Mouse (Mus musculus) embryonic facial prominence, embryonic 13.5 days (tissue): ENCODE results near the gene Olfr374. TPM values are rescaled to one million over a fixed set of nuclear protein-coding genes. Genes with fewer than 3 reads are reported as not detected.
"Not testable (repeated sequence)": the region's sequence is repeated elsewhere in the genome, so short reads cannot be mapped to it uniquely, and the experiment has no call there.

Experiments
- ATAC-seq: fragments of 200-750 bp; cut with Nextera tagmentation; 2 replicates; pipeline ENCODE4 v1.8.0; 2017; ENCODE audit warnings: low read depth; ENCODE audit not compliant: insufficient number of reproducible peaks, insufficient read depth, low FRiP score, low TSS enrichment
- H3K27ac ChIP-seq: fragments of 300-500 bp; sonication (generic); 2 replicates; pipeline ENCODE4 v1.5.1; 2015; ENCODE audit warnings: moderate library complexity, mild to moderate bottlenecking, inconsistent platforms
- H3K27me3 ChIP-seq: fragments of 300-500 bp; sonication (generic); 2 replicates; pipeline ENCODE4 v1.6.1; 2015; ENCODE audit warnings: mild to moderate bottlenecking, inconsistent platforms
- H3K36me3 ChIP-seq: fragments of 300-500 bp; sonication (generic); 2 replicates; pipeline ENCODE4 v1.6.1; 2015; ENCODE audit warnings: mild to moderate bottlenecking, inconsistent platforms
- H3K4me1 ChIP-seq: fragments of 300-500 bp; sonication (generic); 2 replicates; pipeline ENCODE4 v1.6.1; 2015; ENCODE audit warnings: inconsistent platforms
- H3K4me2 ChIP-seq: fragments of 300-500 bp; sonication (generic); 2 replicates; pipeline ENCODE4 v1.6.1; 2015; ENCODE audit warnings: moderate library complexity, mild to moderate bottlenecking, inconsistent platforms
- H3K4me3 ChIP-seq: fragments of 300-500 bp; sonication (generic); 2 replicates; pipeline ENCODE4 v1.5.1; 2015; ENCODE audit warnings: mild to moderate bottlenecking, inconsistent platforms
- H3K9ac ChIP-seq: fragments of 300-500 bp; sonication (generic); 2 replicates; pipeline ENCODE4 v1.6.1; 2015; ENCODE audit warnings: mild to moderate bottlenecking, inconsistent platforms
- H3K9me3 ChIP-seq: fragments of 300-500 bp; sonication (generic); 2 replicates; pipeline ENCODE4 v1.6.1; 2016; ENCODE audit warnings: inconsistent platforms
- WGBS: fragments of 180-500 bp; shearing (Covaris S2); methylation state at CpG from one replicate; pipeline ENCODE4 v1.1.7; 2015; ENCODE audit warnings: mixed read lengths; 5-methylcytosine and 5-hydroxymethylcytosine counted together
- polyA plus RNA-seq: library from polyadenylated mRNA; unstranded; fragments of >200 nt; fragmentation: Nextera tagmentation; extraction: Ambion mirVana; gene quantifications from 2 replicates; pipeline ENCODE4 v1.2.1, GENCODE M21; 2015

Olfr374 gene
- polyA plus RNA-seq, result 0.03 TPM in 2 replicates

- no peaks in the 10 kb centered on the region for H3K4me1 ChIP-seq
- H3K27ac ChIP-seq, result no peak within 1 kb of the TSS
- no peak within 1 kb of the TSS for H3K4me3 ChIP-seq
- no peak within 1 kb of the TSS for H3K9ac ChIP-seq
- H3K9me3 ChIP-seq, result peaks cover 6% of the 10 kb centered on the region
- ATAC-seq, result no peak
- no peaks in the 10 kb centered on the region for H3K36me3 ChIP-seq
- H3K4me2 ChIP-seq, result no peak within 1 kb of the TSS
- H3K27me3 ChIP-seq, result no peaks in the 10 kb centered on the region
- WGBS, result 84% methylated on average over 3 of the region's 3 CpGs
Measured at GRCm38 (mm10) chr8:72106740-72107139, at the start of gene Olfr374. Gene Olfr374 (plus strand): TSS chr8:72107040.

GRCm38 (mm10) chr8:72057643-72058042 is 49.2 kb upstream of the Olfr374 start:
- not testable (repeated sequence) for H3K36me3 ChIP-seq, H3K27me3 ChIP-seq, H3K9me3 ChIP-seq, H3K4me3 ChIP-seq, H3K4me1 ChIP-seq, ATAC-seq, H3K4me2 ChIP-seq, H3K27ac ChIP-seq, H3K9ac ChIP-seq
- 88% methylated on average over 3 of the region's 4 CpGs for WGBS

GRCm38 (mm10) chr8:72066819-72067399 is 39.9 kb upstream of the Olfr374 start:
- not testable (repeated sequence) for H3K27ac ChIP-seq, H3K27me3 ChIP-seq, H3K9me3 ChIP-seq, H3K4me1 ChIP-seq, ATAC-seq, H3K4me3 ChIP-seq, H3K9ac ChIP-seq, H3K4me2 ChIP-seq, H3K36me3 ChIP-seq
- 81% methylated on average over 1 of the region's 1 CpGs for WGBS

GRCm38 (mm10) chr8:72082877-72083276 is 24.0 kb upstream of the Olfr374 start, which contains the start of gene Olfr373:
Gene Olfr373 (plus strand): TSS chr8:72083177.
- H3K4me3 ChIP-seq, ATAC-seq, H3K4me1 ChIP-seq, H3K4me2 ChIP-seq, H3K27ac ChIP-seq, H3K9me3 ChIP-seq, H3K9ac ChIP-seq, H3K27me3 ChIP-seq, H3K36me3 ChIP-seq: not testable (repeated sequence)

- H3K4me3 ChIP-seq, result no peak overlapping the region
- WGBS, result 64% methylated on average over 5 of the region's 5 CpGs
- no peaks in the 10 kb centered on the region for H3K9me3 ChIP-seq
- ATAC-seq, result no peak
- H3K27ac ChIP-seq, result no peak overlapping the region
- no peak overlapping the region for H3K4me2 ChIP-seq
- no peaks in the 10 kb centered on the region for H3K4me1 ChIP-seq
- no peaks in the 10 kb centered on the region for H3K27me3 ChIP-seq
- no peak overlapping the region for H3K9ac ChIP-seq
- no peaks in the 10 kb centered on the region for H3K36me3 ChIP-seq
Measured at GRCm38 (mm10) chr8:72084744-72085143, 22.1 kb upstream of the Olfr374 start.

GRCm38 (mm10) chr8:72087611-72088010 is 19.2 kb upstream of the Olfr374 start:
- 81% methylated on average over 3 of the region's 3 CpGs for WGBS
- H3K27me3 ChIP-seq, H3K9ac ChIP-seq, H3K27ac ChIP-seq, H3K9me3 ChIP-seq, H3K4me3 ChIP-seq, ATAC-seq, H3K4me2 ChIP-seq, H3K36me3 ChIP-seq, H3K4me1 ChIP-seq: not testable (repeated sequence)

GRCm38 (mm10) chr8:72096721-72097120 is 10.1 kb upstream of the Olfr374 start:
- H3K27ac ChIP-seq, ATAC-seq, H3K9me3 ChIP-seq, H3K4me1 ChIP-seq, H3K4me3 ChIP-seq, H3K36me3 ChIP-seq, H3K9ac ChIP-seq, H3K4me2 ChIP-seq, H3K27me3 ChIP-seq: not testable (repeated sequence)

GRCm38 (mm10) chr8:72099377-72100103 is 7.3 kb upstream of the Olfr374 start:
- H3K27ac ChIP-seq, H3K9me3 ChIP-seq, H3K27me3 ChIP-seq, H3K4me2 ChIP-seq, H3K9ac ChIP-seq, H3K4me3 ChIP-seq, H3K4me1 ChIP-seq, ATAC-seq, H3K36me3 ChIP-seq: not testable (repeated sequence)
- 60% methylated on average over 6 of the region's 7 CpGs for WGBS

- 28% methylated on average over 4 of the region's 4 CpGs for WGBS
- H3K9ac ChIP-seq, result no peak overlapping the region
- no peak overlapping the region for H3K27ac ChIP-seq
- H3K27me3 ChIP-seq, result no peaks in the 10 kb centered on the region
- no peaks in the 10 kb centered on the region for H3K36me3 ChIP-seq
- no peaks in the 10 kb centered on the region for H3K4me1 ChIP-seq
- no peak for ATAC-seq
- H3K4me2 ChIP-seq, result no peak overlapping the region
- peaks cover 6% of the 10 kb centered on the region for H3K9me3 ChIP-seq
- no peak overlapping the region for H3K4me3 ChIP-seq
Measured at GRCm38 (mm10) chr8:72105165-72105564, 1.7 kb upstream of the Olfr374 start.

- no peaks in the 10 kb centered on the region for H3K9me3 ChIP-seq
- no peaks in the 10 kb centered on the region for H3K4me1 ChIP-seq
- no peak overlapping the region for H3K4me3 ChIP-seq
- WGBS, result 81% methylated on average over 6 of the region's 6 CpGs
- H3K36me3 ChIP-seq, result no peaks in the 10 kb centered on the region
- no peak overlapping the region for H3K9ac ChIP-seq
- H3K27me3 ChIP-seq, result no peaks in the 10 kb centered on the region
- H3K27ac ChIP-seq, result no peak overlapping the region
- no peak overlapping the region for H3K4me2 ChIP-seq
- ATAC-seq, result no peak
Measured at GRCm38 (mm10) chr8:72110876-72111275, 4.0 kb downstream of the Olfr374 start.

- Histone ChIP-seq H3K4me1 (no peaks in the 10 kb centered on the region), H3K36me3 (no peaks in the 10 kb centered on the region), H3K9ac (no peak overlapping the region), H3K27me3 (no peaks in the 10 kb centered on the region), H3K27ac (no peak overlapping the region), H3K4me2 (no peak overlapping the region), H3K9me3 (no peaks in the 10 kb centered on the region), H3K4me3 (no peak overlapping the region)
- 70% methylated on average over 3 of the region's 3 CpGs for WGBS
- no peak for ATAC-seq
Measured at GRCm38 (mm10) chr8:72112486-72112885, 5.6 kb downstream of the Olfr374 start.

- 83% methylated on average over 2 of the region's 2 CpGs for WGBS
- H3K27ac ChIP-seq, result no peak overlapping the region
Measured at GRCm38 (mm10) chr8:72115202-72115601, 8.4 kb downstream of the Olfr374 start.

More at GRCm38 (mm10) chr8:72115202-72115601, 8.4 kb downstream of the Olfr374 start:
- Histone ChIP-seq H3K9me3 (no peaks in the 10 kb centered on the region), H3K4me3 (no peak overlapping the region), H3K27me3 (no peaks in the 10 kb centered on the region), H3K4me1 (no peaks in the 10 kb centered on the region), H3K9ac (no peak overlapping the region), H3K4me2 (no peak overlapping the region), H3K36me3 (no peaks in the 10 kb centered on the region)
- ATAC-seq, result no peak
